Mouse (Mus musculus) central nervous system, embryonic 14 days (tissue): ENCODE data around the gene Nsa2. TPM values are rescaled to one million over a fixed set of nuclear protein-coding genes. Genes with fewer than 3 reads are reported as not detected.

ENCODE experiments used
- polyA plus RNA-seq: library from polyadenylated mRNA; depleted of rRNA; stranded (reverse); fragments of >200 nt; gene quantifications from 2 replicates; pipeline ENCODE4 v1.2.3, GENCODE M21; 2012; rRNA removed

The Nsa2 gene
- polyA plus RNA-seq, result 97.1 and 109 TPM in 2 replicates

DNA sequence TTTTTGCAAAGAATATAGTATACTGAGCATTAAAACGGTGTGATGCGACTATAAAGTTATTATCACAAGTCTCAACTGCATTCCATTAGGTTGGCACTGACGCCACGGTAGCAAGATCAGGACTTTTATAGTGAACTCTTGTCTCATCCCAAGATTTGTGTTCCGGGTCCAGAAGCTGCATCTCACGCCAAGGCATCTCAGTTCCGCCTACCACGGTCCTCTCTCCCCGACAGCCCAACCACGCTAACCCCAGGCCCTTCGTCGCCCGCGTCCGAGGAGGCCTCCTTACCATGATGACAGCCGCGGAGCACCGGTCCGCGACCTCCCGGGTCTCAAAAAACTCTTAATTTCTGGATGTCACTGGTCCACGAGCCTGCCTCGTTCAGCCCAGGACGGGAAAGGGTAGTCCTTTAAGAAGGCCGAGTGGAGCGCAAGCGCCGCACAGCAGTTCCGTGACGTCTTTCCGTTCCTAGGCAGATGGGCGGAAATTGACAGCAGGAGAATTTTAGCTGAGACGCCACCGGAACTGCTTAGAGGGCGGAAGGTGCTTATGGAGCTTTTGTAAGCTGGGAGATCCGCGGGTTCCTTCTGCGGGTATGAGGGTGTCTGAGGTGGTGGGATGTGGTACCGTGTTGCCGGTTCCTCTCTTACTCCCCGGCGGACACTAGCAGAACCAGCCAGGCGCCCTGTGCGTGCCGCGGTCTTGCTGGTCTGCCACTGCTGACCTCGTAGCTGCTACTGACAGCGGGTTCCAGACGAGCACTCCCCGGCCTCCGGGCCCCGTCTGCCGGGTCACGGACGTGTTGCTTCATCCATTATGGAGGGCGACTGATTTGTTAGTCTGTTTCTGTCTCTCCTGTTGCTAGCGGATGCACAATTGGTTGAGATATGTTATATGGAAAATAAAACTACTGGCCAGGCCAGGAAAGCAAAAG, at the start of gene Nsa2, which contains the start of gene Gfm2:
TSS of gene Nsa2 (minus strand) at position 472 of the 935 bp plus-strand sequence.
TSS of gene Gfm2 (plus strand) at position 472 of the 935 bp plus-strand sequence.

DNA sequence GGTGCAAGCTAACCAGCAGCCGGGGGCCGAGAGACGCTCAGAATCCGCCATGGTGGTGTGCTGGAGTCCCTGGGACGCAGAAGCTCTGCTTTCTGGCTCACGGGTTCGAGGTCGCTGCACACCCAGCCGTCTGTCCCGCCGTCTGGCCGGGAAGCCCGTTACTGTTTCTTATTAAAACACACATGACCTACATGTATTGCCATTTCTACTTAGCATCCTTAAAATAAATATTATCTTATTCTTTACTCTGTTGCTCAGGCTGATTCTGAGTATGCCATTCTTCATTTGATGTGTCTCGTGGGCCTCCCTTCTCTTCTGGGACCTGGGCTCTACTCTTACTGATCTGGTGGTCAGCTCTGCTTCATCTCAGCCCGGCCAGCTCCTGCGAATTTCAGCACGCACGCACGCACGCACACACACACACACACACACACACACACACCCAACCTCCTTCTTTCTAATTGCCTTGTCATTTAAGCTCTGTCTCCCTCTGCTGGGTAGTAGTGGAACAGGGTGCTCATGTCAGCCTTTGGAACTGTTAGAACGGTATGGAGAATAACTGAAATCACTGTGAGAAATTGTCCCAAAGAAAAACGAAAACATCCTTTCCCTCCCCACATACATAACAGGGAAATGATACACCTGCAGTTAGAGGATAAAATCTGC, 38.4 kb downstream of the Nsa2 start, which contains the start of gene Gm6169:
TSS of gene Gm6169 (minus strand) at position 51 of the 666 bp plus-strand sequence.

Other genes starting within 250 kb of the Nsa2 start
- gene Gcnt4, start 213.2 kb downstream of the Nsa2 start, polyA plus RNA-seq, result 0.12 and 0.19 TPM in 2 replicates
- not detected in 2 replicates for gene 1700029F12Rik, start 103.6 kb downstream of the Nsa2 start, polyA plus RNA-seq
- gene Fam169a, start 70.7 kb downstream of the Nsa2 start, polyA plus RNA-seq, result 11.0 and 11.7 TPM in 2 replicates
- 0.49 and 0.96 TPM in 2 replicates for gene Gm6169, start 38.7 kb downstream of the Nsa2 start, polyA plus RNA-seq
- gene Gfm2, start within 50 bp of the Nsa2 start, polyA plus RNA-seq, result 33.2 and 34.7 TPM in 2 replicates
- gene Hexb, start 60.4 kb upstream of the Nsa2 start, polyA plus RNA-seq, result 24.8 and 28.4 TPM in 2 replicates
- gene Enc1, start 103.2 kb upstream of the Nsa2 start, polyA plus RNA-seq, result 214 and 261 TPM in 2 replicates